Mouse (Mus musculus) spleen, postnatal 36 days (tissue): ENCODE data around the gene Ep300.
"Not testable (repeated sequence)": the region's sequence is repeated elsewhere in the genome, so short reads cannot be mapped to it uniquely, and the experiment has no call there.

ENCODE experiments used
- DNase-seq, 2 experiments: peaks; one replicate each; pipeline ENCODE4 v3.0.0; 2022; ENCODE audit warnings: low spot score in 2 of 2, mixed read lengths in 1 of 2

Gene Ep300

DNA sequence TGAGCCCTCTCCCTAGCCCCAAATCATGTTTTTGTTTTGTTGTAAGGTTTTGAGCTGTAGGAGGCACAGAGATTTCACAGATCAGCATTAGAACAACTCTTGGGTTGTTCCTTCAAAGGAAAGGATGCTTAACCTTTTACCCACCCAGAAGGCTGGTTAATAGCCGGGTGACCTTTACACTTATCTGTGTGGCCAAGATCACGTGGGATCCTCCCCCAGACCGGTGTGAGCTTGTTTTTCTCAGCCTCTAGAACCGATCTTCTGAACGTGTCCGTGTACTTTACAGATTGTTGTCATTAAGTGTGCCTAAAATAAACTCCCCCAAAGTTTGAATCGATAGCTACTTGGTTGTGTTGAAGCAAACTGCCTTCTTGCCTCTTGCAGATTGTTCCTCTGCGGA, 115.5 kb downstream of the Ep300 start:
- no peak for DNase-seq

DNA sequence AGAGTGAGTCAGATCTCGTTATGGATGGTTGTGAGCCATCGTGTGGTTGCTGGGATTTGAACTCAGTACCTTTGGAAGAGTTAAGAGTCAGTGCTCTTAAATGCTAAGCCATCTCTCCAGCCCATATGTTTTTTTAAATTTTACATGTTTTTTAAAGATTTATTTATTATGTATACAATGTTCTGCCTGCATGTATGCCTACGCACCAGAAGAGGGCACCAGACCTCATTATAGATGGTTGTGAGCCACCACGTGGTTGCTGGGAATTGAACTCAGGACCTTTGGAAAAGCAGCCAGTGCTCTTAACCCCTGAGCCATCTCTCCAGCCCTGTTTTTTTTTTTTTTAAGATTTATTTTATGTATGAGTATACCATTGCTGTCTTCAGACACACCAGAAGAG, 116.2 kb downstream of the Ep300 start:
- DNase-seq = not testable (repeated sequence)
